Mouse (Mus musculus): ENCODE results near the gene Card19.

GRCm38 (mm10) chr13:49158040-49158713 lies 57.7 kb downstream of the Card19 start:
- TF ChIP-seq CTCF (conservative IDR thresholded peaks at IDR 0.05; ENCODE audit: low read length): no peak
- no peak for TF ChIP-seq POU5F1 (IDR thresholded peaks at IDR 0.05; ENCODE audit: borderline replicate concordance, low read length)
